Mouse (Mus musculus) adrenal gland, postnatal 36 days (tissue): ENCODE results near the gene Plekhj1. TPM values are rescaled to one million over a fixed set of nuclear protein-coding genes. Genes with fewer than 3 reads are reported as not detected.
"Not testable (repeated sequence)": the region's sequence is repeated elsewhere in the genome, so short reads cannot be mapped to it uniquely, and the experiment has no call there.

Experiments
- DNase-seq, 2 experiments: peaks; one replicate each; pipeline ENCODE4 v3.0.0; 2021; ENCODE audit warnings: mixed read lengths in 1 of 2
- long read RNA-seq, 2 experiments: library from polyadenylated mRNA; stranded (forward); transcript quantifications; one replicate each; pipeline ENCODE4 v2.0.0; 2021; ENCODE audit warnings: borderline sequencing depth in 2 of 2
- total RNA-seq, 2 experiments: library from RNA; stranded (reverse); gene quantifications; 2 replicates each; pipeline ENCODE4 v1.2.3; 2021

Plekhj1 gene
- 10 to 100 TPM; 84.6 to 86.8 TPM for total RNA-seq
- long read RNA-seq, experiment 1, transcript Plekhj1-201 (6 exons, 1,260 nt), result major isoform, 81 of 148 reads
- long read RNA-seq, experiment 1, transcript Plekhj1-206 (5 exons, 1,261 nt), result minor isoform, 7 of 148 reads
- long read RNA-seq, experiment 1, partial matches to known transcripts, result 19 of 148 reads
- long read RNA-seq, experiment 1, other reads (novel, unspliced or antisense), result 35 of 148 reads
- long read RNA-seq, experiment 2, transcript Plekhj1-201 (6 exons, 1,260 nt), result major isoform, 31 of 59 reads
- long read RNA-seq, experiment 2, partial matches to known transcripts, result 7 of 59 reads
- long read RNA-seq, experiment 2, other reads (novel, unspliced or antisense), result 19 of 59 reads

DNA sequence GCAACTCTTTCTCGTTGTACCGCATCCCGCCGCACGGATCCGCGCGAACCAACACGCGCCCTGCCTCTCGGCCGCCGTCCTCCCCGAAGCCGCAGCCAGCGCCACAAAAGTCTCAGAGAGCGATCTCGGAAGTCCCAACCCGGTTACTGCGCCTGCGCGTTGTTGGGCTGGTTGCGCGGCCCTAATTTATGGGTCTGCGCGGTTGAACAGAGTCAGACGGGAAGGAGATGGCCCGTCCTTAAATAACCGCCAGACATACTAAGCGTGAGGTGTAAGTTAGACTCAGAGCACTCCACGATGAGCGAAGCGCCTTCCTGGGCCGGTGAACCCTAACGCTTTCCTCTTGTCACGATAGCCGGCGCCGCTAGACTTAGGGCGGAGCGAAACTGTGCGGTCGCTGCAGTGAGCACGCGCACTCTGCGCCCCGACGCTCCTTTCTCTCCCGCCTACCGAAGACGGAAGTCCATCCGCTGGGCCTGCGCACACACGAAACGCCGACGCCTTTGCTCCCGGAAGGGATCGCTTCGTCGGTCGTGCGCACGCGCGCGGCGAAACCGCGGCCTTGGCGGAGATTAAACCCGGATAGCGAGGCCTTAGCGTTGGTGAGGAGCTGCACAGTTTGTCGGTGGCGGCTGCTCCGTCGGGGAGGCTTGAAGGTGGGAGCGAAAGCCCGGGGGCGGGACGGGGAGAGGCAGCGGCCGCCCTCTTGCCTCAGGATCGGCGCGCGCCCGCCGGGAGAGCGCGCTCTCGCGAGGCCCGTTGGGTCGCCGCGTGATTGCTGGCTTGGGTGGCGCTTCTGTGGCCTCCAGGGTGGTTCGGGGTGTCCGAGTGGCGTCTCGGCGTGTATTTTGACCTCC, at the start of gene Plekhj1, which contains the start of gene Sf3a2:
Plekhj1 (minus strand) TSS at position 477 of the 857 bp plus-strand sequence.
Sf3a2 (plus strand) TSS at position 49 of the 857 bp plus-strand sequence.
- DNase-seq, result peak; percentile 95 to 96

GRCm38 (mm10) chr10:80845732-80846131, 47.3 kb upstream of the Plekhj1 start:
- no peak for DNase-seq

GRCm38 (mm10) chr10:80845055-80845693, 46.7 kb upstream of the Plekhj1 start:
- DNase-seq, result peak in 1 of 2 experiments; percentile 15

- peak; percentile 55 to 74 for DNase-seq
Measured at GRCm38 (mm10) chr10:80843931-80844547, 45.6 kb upstream of the Plekhj1 start, which contains the start of gene Lingo3. TSS of gene Lingo3 (minus strand) at chr10:80844039.

- no peak for DNase-seq
Measured at GRCm38 (mm10) chr10:80843087-80843930, 44.9 kb upstream of the Plekhj1 start.

- no peak for DNase-seq
Measured at GRCm38 (mm10) chr10:80842334-80842733, 43.9 kb upstream of the Plekhj1 start.

- no peak for DNase-seq
Measured at GRCm38 (mm10) chr10:80841685-80842084, 43.3 kb upstream of the Plekhj1 start.

DNA sequence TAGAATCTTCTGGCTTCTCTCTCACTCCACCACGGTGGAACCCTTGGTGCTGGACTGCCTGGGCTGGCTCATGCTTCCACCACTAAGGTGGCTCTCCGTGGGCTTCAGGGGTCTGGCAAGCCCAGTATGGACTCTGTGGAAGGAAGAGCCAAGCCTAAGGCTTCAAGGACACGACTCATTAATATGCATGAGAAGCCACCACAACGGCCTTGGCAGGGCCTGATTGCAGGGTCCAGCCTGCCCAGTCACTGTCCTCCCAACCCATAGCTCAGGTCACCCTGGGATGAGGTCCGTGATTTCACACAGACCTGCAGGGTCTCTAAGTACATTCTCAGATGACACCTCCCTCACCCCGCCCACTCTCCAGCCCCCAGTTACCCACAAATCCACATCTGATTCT, 41.4 kb upstream of the Plekhj1 start:
- peak; percentile 32 to 46 for DNase-seq

GRCm38 (mm10) chr10:80838346-80838912, 40.0 kb upstream of the Plekhj1 start:
- peak; percentile 68 for DNase-seq

- DNase-seq, result peak; percentile 53 to 61
Measured at GRCm38 (mm10) chr10:80837827-80838226, 39.4 kb upstream of the Plekhj1 start.

GRCm38 (mm10) chr10:80836949-80837379, 38.5 kb upstream of the Plekhj1 start:
- no peak for DNase-seq

DNA sequence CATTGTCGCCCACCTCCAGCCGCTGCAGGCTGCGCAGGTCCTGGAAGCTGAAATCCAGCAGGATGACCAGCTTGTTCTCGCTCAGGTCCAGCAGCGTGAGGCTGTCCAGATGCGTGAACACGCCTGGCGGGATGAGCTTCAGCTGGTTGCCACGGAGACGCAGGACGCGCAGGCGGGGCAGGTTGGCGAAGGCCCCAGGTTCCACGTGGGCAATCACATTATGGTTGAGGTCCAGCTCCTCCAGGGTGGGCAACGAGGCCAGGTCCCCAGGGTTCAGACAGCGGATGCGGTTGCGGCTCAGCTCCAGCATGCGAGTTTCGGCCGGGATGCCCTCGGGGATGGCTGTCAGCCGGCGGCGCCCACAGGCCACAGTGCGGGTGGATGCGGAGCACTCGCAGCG, 37.2 kb upstream of the Plekhj1 start:
- DNase-seq, result no peak

DNA sequence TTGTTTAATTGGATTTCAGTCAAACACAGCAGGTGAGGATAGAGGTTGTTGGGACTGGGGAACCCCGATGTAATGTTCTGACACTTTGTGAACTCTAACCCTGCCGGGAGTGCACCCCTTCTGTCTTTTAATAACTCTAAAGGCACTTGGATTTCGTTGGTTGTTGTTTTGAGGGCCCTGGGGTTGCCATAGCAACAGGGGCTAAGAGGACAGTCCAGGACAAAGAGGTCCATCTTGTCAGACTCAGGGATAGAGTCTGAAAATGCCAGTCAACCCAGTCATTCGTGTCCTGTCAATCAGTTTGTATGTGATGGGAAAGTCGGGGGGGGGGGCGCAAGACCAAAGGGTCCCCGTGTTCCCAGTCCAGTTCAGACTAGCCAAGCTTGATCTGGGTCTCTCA, 34.4 kb upstream of the Plekhj1 start:
- DNase-seq, result no peak

GRCm38 (mm10) chr10:80831136-80831535, 32.7 kb upstream of the Plekhj1 start:
- DNase-seq, result peak; percentile 80 to 82

DNA sequence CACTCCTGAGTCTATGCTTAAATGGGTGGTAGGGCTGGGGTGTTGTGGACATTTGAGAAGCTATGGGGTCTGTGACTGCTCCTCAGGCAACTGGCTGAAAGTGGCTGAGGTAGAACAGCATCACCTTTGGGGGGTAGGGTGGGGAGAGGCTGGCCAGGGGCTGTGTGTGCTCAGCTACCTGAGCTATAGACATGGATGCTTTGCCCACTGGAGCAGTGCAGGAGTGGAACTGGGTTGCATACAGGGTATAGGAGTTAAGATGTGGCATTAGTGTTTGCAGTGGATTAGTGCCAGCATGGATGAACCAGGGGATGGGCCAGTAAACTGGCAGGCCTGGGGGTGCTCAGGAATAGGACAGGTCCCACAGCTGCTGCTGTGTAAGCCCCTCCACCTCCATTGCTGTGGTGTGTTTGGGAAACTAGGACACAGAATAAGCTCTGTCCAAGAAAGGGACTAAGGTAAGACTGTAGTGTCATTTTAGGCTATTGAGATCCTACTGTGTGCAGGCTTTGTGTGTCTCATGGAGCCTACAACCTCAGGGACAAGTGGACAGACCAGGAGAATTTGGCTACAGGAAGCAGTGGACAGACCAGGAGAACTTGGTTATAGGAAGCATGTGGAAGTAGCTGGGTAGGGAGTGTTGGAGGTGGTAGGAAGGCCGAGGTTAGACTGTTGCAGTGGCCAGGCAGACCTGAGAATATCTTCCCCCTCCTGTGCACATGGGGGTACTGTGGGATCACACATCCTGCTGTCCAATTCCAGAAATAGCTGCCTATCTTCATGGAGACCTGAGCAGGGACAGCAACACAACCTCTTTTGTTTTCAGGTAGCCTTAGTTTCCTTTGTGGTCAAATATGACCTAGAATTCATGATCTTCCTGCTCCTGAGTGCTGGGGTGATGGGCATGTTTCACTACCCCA, 31.2 kb upstream of the Plekhj1 start:
- no peak for DNase-seq

DNA sequence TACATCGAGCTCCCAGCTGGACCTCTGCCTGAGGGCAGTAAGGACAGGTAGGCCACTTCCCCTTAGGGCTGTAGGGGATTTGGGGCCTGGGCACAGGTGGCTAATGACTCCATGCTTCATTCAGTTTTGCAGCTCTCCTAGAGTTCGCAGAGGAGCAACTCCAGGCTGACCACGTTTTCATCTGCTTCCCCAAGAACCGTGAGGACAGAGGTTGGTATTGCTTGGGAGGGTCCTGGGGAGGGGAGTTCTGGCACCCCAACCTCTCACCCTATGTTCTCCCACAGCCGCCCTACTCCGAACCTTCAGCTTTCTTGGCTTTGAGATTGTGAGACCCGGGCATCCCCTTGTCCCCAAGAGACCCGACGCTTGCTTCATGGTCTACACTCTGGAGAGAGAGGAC, 30.2 kb upstream of the Plekhj1 start:
- not testable (repeated sequence) for DNase-seq

GRCm38 (mm10) chr10:80827870-80828420, 29.5 kb upstream of the Plekhj1 start:
- peak in 1 of 2 experiments; percentile 38 for DNase-seq

- DNase-seq, result no peak
Measured at GRCm38 (mm10) chr10:80827063-80827869, 28.8 kb upstream of the Plekhj1 start.
